Mouse (Mus musculus) brain, embryonic 14.5 days (tissue): ENCODE measurements around the gene Dner.

Source experiments
- CTCF ChIP-seq: fragments of 200-500 bp; IDR thresholded peaks from 2 replicates; pipeline ENCODE4 v1.5.1; 2012; ENCODE audit warnings: inconsistent platforms, mild to moderate bottlenecking, moderate library complexity, borderline replicate concordance; ENCODE audit not compliant: insufficient read depth, insufficient read length; ENCODE audit errors: extremely low read depth
- POLR2A ChIP-seq: fragments of 200-500 bp; IDR thresholded peaks from 2 replicates; pipeline ENCODE4 v1.6.1; 2012; ENCODE audit warnings: mild to moderate bottlenecking, inconsistent platforms, borderline replicate concordance; ENCODE audit not compliant: poor library complexity, insufficient read depth, insufficient read length, severe bottlenecking; ENCODE audit errors: extremely low read depth

DNA sequence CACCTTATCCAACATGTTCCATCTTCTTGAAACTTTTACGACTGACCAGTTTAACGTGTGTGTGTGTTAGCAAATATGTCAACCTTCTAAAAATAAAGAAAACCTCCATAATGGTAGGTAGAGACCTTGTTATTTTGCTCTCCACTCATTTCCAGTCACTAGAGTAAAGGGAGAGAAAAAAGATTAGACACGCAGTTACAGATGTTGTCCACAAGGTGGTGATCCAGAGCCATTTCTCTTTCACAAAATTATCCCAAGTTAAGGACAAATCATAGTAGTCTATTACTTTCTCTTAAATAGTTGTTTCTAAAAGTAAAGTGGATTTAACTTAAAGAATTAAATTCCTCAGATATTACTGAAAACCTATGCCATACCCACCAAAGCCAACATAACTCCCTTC lies 37.8 kb upstream of the Dner start:
- TF ChIP-seq POLR2A (no peak), CTCF (peak; percentile 42; the same call in 1 of the 2 replicates)
